Mouse (Mus musculus) CH12.LX (cell line): ENCODE measurements around the gene Zfp846.

Source experiments
- CTCF ChIP-seq, 2 experiments: IDR thresholded peaks in 1 of 2; conservative IDR thresholded peaks in 1 of 2; 2 replicates each; pipeline ENCODE4 v1.5.1; 2011 to 2012; ENCODE audit warnings: low read depth in 2 of 2, low read length in 2 of 2, improper control_type of control experiment in 1 of 2, inconsistent platforms in 1 of 2, mild to moderate bottlenecking in 1 of 2, moderate library complexity in 1 of 2
- EP300 ChIP-seq: IDR thresholded peaks from 2 replicates; pipeline ENCODE4 v1.6.1; 2011; ENCODE audit warnings: low read length, improper control_type of control experiment
- MAX ChIP-seq: IDR thresholded peaks from 2 replicates; pipeline ENCODE4 v1.6.1; 2011; ENCODE audit warnings: low read length, improper control_type of control experiment
- POLR2A ChIP-seq: IDR thresholded peaks from 2 replicates; pipeline ENCODE4 v1.6.1; 2011; ENCODE audit warnings: low read depth, mild to moderate bottlenecking, improper control_type of control experiment, low read length
- SIN3A ChIP-seq: IDR thresholded peaks from 2 replicates; pipeline ENCODE4 v1.6.1; 2012; ENCODE audit warnings: low read length, improper control_type of control experiment, inconsistent platforms
- TCF12 ChIP-seq: IDR thresholded peaks from 2 replicates; pipeline ENCODE4 v1.6.1; 2014; ENCODE audit warnings: low read depth, mild to moderate bottlenecking, inconsistent platforms, low read length, improper control_type of control experiment
- USF1 ChIP-seq: IDR thresholded peaks from 2 replicates; pipeline ENCODE4 v1.6.1; 2014; ENCODE audit warnings: low read depth, mild to moderate bottlenecking, inconsistent platforms, low read length, improper control_type of control experiment
- ZNF384 ChIP-seq: IDR thresholded peaks from 2 replicates; pipeline ENCODE4 v1.6.1; 2012; ENCODE audit warnings: low read depth, low read length, improper control_type of control experiment, inconsistent platforms

GRCm38 (mm10) chr9:20562177-20562576, 18.9 kb upstream of the Zfp846 start:
- TF ChIP-seq CTCF (conservative IDR thresholded peaks at IDR 0.05 in 1 of 2, IDR thresholded peaks at IDR 0.05 in 1 of 2; ENCODE audit: low read depth in 2 of 2, low read length in 2 of 2) (no peak; a peak in 1 of 4 replicates), SIN3A (no peak), TCF12 (no peak), EP300 (no peak), USF1 (no peak), MAX (no peak), POLR2A (no peak), ZNF384 (no peak)
